Mouse (Mus musculus): ENCODE measurements at regions not wholly inside any gene's neighbourhood (a gene's known extent, or its start where the extent isn't known, plus 50 kb on each side); places are given as distances from the start of the nearest gene placed in this dataset.

DNA sequence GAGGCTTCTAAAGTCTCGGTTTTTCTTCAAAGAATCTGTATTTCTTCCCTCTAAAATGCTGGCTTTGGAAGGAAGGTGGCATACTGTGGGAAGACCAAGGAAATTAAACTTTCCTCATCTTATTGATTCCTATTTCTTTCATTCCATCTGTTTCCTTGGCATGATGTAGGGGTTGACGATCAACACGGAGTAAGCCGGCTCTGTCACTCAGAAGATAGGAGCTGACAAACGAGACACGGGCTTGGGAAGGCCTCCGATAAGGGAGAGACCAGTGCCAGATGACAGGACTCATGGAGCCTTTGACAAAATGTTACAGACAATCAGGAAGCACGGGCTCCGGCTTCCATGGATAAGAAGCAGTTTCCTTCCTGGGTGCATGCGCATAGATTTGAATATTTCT is 101.4 kb upstream of the Hsfy2 start:
- TF ChIP-seq POLR2A (IDR thresholded peaks at IDR 0.05; ENCODE audit: low read depth, low read length) (no peak), CTCF (IDR thresholded peaks at IDR 0.05; ENCODE audit: borderline replicate concordance, insufficient read depth, low read length) (no peak)
- Histone ChIP-seq H3K4me1 (ENCODE audit: control insufficient read depth, insufficient read depth, low read length) (no peaks in the 10 kb centered on the region), H3K27ac (ENCODE audit: insufficient read depth, low read length) (no peak overlapping the region)

DNA sequence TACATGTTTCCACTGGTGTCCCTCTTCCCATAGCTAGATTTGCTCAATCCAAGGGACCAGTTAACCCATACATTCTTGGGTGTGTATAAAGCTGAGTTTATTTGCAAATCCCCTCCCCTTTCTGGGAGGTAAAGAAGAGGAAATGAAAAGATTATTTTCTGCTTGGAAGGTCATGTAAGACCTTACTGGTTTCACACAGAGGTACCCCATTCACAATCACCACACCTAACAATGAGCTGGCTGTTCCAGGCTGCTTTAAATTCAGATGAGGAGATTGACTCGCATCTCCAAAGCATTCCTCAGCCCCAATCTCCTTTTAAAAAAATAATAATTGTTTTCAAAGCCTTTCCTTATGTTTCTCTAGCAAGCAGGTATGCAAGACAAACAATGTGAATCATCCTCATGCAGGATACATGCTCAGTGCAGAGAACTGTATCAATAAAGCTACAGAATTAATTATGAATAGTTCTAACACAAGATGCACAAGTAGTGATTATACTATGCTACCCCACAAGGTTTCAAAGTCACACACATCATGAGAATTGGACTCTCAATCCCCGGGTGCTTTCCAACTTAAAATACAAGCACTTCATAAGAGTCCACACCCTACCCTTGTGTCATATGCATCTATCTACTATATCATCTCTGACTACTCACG is 89.1 kb upstream of the Hsfy2 start:
- Histone ChIP-seq H3K27ac (ENCODE audit: insufficient read depth, low read length) (no peak overlapping the region), H3K4me1 (ENCODE audit: control insufficient read depth, insufficient read depth, low read length) (no peaks in the 10 kb centered on the region), H3K4me3 (ENCODE audit: insufficient read depth, low read length) (no peak overlapping the region)
- TF ChIP-seq POLR2A (IDR thresholded peaks at IDR 0.05; ENCODE audit: low read depth, low read length) (no peak), CTCF (IDR thresholded peaks at IDR 0.05; ENCODE audit: borderline replicate concordance, insufficient read depth, low read length) (no peak)

More for the DNA sequence above, 101.4 kb upstream of the Hsfy2 start:
- no peak overlapping the region for H3K4me3 ChIP-seq (ENCODE audit: insufficient read depth, low read length)

DNA sequence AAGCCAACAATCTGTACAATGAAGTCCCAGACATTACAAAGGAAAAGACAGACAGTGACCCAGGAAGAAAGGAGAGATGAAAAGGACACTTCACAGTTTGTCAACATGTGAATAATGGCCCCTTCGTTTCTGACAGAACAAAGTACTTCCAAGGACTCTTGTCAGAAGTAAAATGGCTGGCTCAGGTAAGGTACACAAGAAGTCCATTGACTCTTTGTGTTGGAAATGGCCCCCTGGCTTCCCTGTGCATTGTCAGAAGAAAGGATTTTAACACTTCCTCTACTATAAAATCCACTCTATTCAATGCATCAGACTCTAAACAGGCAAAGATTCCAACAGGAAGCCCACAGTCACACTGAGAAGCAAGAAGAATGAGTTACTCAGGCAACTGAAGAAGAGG is 86.4 kb upstream of the Hsfy2 start:
- no peak overlapping the region for H3K27ac ChIP-seq (ENCODE audit: insufficient read depth, low read length)
- H3K4me3 ChIP-seq (ENCODE audit: insufficient read depth, low read length) = no peak overlapping the region
- no peak for TF ChIP-seq CTCF (IDR thresholded peaks at IDR 0.05; ENCODE audit: borderline replicate concordance, insufficient read depth, low read length)
- TF ChIP-seq POLR2A (IDR thresholded peaks at IDR 0.05; ENCODE audit: low read depth, low read length) = no peak
- H3K4me1 ChIP-seq (ENCODE audit: control insufficient read depth, insufficient read depth, low read length) = no peaks in the 10 kb centered on the region

DNA sequence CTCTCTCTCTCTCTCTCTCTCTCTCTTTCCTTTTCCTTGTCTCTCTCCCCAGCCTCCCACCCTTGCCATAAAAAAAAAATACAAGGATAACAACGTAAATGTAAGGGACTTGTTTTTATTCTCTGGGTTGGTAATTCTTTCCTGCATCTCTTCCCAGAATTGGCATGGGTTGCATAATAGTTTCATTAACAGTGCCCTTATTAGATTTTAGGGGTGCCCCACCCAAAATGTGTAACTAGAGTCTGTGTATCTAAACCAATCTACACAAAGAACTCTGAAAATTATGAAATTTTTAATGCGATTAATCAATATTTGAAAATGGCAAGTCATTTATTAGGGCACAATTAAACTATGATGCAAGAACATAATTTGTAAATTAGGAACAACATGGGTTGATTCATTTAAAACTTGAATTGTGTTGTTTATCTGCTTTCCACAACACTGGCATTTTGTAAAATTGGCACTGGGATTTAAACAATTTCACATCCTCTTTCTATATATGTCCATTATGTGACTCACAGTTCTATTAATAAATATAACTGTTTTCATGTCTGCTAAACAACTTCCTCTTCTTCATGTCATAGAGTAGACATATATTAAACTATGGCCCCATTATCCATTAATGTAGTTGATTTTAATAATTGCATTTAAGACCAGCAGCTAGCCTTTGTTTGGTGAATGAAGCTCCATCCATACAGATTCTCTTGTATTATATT is 75.9 kb upstream of the Hsfy2 start:
- no peaks in the 10 kb centered on the region for H3K4me1 ChIP-seq (ENCODE audit: control insufficient read depth, insufficient read depth, low read length)
- no peak overlapping the region for H3K4me3 ChIP-seq (ENCODE audit: insufficient read depth, low read length)
- TF ChIP-seq CTCF (IDR thresholded peaks at IDR 0.05; ENCODE audit: borderline replicate concordance, insufficient read depth, low read length) = no peak
- H3K27ac ChIP-seq (ENCODE audit: insufficient read depth, low read length) = no peak overlapping the region

DNA sequence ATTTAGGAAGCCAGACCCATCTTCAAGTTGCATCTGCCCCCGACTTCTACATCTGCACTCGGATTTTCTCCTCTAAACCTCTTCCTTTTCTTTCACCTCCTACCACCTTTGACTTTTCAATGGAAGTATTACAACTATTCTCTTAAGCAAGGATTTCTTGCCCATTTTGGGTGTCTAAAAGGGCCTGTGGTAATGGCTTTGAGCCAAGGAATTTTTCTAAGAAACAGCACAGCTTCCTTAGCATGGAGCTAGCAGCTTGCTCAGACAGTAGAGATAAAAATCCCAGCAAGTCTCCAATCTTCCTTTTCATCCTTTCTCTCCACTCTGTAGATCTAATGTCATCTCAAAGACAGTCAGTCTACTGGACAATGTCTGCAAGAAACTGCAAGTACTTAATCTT is 63.2 kb upstream of the Hsfy2 start:
- H3K4me1 ChIP-seq (ENCODE audit: control insufficient read depth, insufficient read depth, low read length) = peaks cover 6% of the 10 kb centered on the region
- TF ChIP-seq POLR2A (IDR thresholded peaks at IDR 0.05; ENCODE audit: low read depth, low read length) = no peak
- no peak for TF ChIP-seq CTCF (IDR thresholded peaks at IDR 0.05; ENCODE audit: borderline replicate concordance, insufficient read depth, low read length)
- peak overlapping the region; percentile 85 for H3K27ac ChIP-seq (ENCODE audit: insufficient read depth, low read length)
- no peak overlapping the region for H3K4me3 ChIP-seq (ENCODE audit: insufficient read depth, low read length)

DNA sequence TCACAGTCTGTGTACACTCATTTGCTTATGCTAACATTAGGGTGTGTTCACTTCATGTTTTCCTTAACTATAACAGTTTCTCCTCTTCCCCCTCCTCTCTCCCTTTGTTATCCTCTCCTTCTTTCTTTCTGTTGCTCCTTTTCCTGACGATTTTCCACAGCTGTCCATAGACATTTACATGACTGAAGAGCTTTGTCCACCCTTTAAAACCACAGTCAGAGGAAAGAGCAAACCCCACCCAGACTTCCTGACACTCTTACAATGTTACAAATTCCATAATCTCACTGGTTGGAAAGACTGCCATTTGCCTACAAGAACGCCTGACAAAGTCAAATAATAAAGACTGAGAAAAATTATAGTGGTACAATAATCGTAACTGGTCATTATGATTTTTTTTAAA is 60.3 kb upstream of the Hsfy2 start:
- no peak overlapping the region for H3K27ac ChIP-seq (ENCODE audit: insufficient read depth, low read length)
- peaks cover 6% of the 10 kb centered on the region for H3K4me1 ChIP-seq (ENCODE audit: control insufficient read depth, insufficient read depth, low read length)
- no peak overlapping the region for H3K4me3 ChIP-seq (ENCODE audit: insufficient read depth, low read length)
- no peak for TF ChIP-seq POLR2A (IDR thresholded peaks at IDR 0.05; ENCODE audit: low read depth, low read length)
- TF ChIP-seq CTCF (IDR thresholded peaks at IDR 0.05; ENCODE audit: borderline replicate concordance, insufficient read depth, low read length) = no peak

Data from embryonic fibroblast, embryonic 13.5 days (primary cell).